Mouse (Mus musculus): ENCODE measurements around the gene Plch2. TPM values are rescaled to one million over a fixed set of nuclear protein-coding genes. Genes with fewer than 3 reads are reported as not detected.

Gene Plch2
- polyA plus RNA-seq, 1 experiment from 2014 or later: 4.2 TPM

DNA sequence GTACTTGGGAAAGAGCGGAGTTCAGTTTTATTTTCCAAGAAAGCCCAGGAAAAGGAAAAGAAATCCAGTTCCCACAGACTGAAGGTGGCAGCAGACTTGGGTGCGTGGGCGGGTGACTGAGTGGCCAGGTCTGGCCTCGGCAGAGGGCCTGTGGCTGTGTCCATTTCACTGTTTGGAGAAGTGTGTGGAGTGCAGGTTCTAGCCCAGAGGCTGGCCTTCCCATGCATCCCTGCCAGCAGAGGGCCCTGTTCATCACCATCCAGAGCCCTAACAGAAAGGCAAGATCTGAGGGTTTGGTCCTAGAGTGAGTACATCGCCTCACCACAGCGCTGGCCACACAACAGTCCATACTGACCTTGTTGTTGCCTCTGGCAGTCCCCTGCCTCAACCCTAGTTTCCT lies 12.6 kb upstream of the Plch2 start:
- Histone ChIP-seq H3K4me2 (no peak overlapping the region), H3K4me3 (replicated peaks) (no peak overlapping the region), H3K36me3 (replicated peaks) (peaks cover 57% of the 10 kb centered on the region), H3K27ac (no peak overlapping the region), H3K9ac (no peak overlapping the region), H3K4me1 (peaks cover 23% of the 10 kb centered on the region), H3K27me3 (no peaks in the 10 kb centered on the region), H3K9me3 (no peaks in the 10 kb centered on the region)
- WGBS: 84% methylated on average over 6 of the region's 6 CpGs
- no peak for ATAC-seq (ENCODE audit: low FRiP score)

- WGBS: 94% methylated on average over 20 of the region's 20 CpGs
Measured at GRCm38 (mm10) chr4:155068357-155068972, 11.9 kb upstream of the Plch2 start.

GRCm38 (mm10) chr4:155066834-155067522 lies 10.4 kb upstream of the Plch2 start, which contains the start of gene Pex10:
Gene Pex10 (plus strand): TSS chr4:155067016.
- Histone ChIP-seq H3K4me2 (peak within 1 kb of the TSS; percentile 71), H3K4me3 (replicated peaks) (peak within 1 kb of the TSS; percentile 55), H3K9me3 (no peaks in the 10 kb centered on the region), H3K27ac (peak within 1 kb of the TSS; percentile 77), H3K9ac (peak within 1 kb of the TSS; percentile 71), H3K4me1 (peaks cover 23% of the 10 kb centered on the region), H3K36me3 (replicated peaks) (peaks cover 40% of the 10 kb centered on the region), H3K27me3 (peaks cover 15% of the 10 kb centered on the region; the same call in 1 of the 2 replicates)
- ATAC-seq (ENCODE audit: low FRiP score): peak; percentile 94
- under 1% methylated on average over 48 of the region's 48 CpGs for WGBS

More at GRCm38 (mm10) chr4:155068357-155068972, 11.9 kb upstream of the Plch2 start:
- ATAC-seq (ENCODE audit: low FRiP score): no peak
- Histone ChIP-seq H3K27ac (no peak overlapping the region), H3K4me2 (peak overlapping the region; percentile 71; the same call in 1 of the 2 replicates), H3K4me3 (replicated peaks) (no peak overlapping the region), H3K9me3 (no peaks in the 10 kb centered on the region), H3K36me3 (replicated peaks) (peaks cover 50% of the 10 kb centered on the region), H3K4me1 (peaks cover 23% of the 10 kb centered on the region), H3K9ac (no peak overlapping the region), H3K27me3 (peaks cover 3% of the 10 kb centered on the region; the same call in 1 of the 2 replicates)

DNA sequence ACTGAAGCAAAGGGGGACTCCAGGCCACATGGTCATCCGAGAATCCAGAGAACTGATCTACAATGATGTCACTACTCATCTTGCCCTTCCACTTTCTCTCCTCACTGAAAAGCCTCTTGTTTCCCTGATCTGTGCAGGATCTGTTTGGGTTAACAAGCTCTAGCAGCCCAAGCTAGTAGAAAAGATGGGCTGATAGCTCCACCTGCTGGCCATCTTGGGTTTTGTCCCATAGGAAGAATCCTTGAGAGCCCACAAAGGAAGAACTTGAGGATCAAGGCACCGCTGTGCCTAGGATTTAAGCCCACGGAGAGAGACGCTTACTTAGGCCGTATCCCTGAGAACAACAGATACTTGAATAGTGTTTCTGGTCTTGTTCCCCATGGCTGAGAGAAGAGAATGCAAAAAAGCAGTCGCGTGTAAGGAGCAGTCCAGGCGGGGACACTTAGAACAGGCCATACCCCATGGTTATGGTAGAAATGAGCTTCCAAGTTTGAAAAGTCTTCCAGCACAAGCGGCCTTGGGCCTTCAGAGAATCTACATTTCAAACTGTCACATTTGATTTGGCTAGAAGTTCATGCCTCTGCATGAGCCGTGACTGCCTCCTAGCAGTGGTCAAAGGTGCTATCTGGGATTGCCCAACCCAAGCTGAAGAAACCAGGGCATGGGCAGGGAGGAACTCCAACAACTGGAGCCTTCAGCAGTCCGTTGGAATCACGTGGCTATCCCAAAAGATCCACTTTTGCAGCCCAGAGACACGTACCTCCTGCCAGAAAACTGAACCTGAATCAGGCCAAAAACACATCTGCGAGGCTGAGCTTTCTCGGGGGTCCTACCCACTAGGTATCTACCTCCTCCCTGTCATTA lies 9.6 kb upstream of the Plch2 start:
- Histone ChIP-seq H3K27ac (peak overlapping the region; percentile 77), H3K9ac (no peak overlapping the region), H3K36me3 (replicated peaks) (peaks cover 32% of the 10 kb centered on the region), H3K27me3 (peaks cover 16% of the 10 kb centered on the region; the same call in 1 of the 2 replicates), H3K4me3 (replicated peaks) (peak overlapping the region; percentile 55), H3K4me2 (peak overlapping the region; percentile 71), H3K9me3 (no peaks in the 10 kb centered on the region), H3K4me1 (peaks cover 27% of the 10 kb centered on the region)
- WGBS: 4% methylated on average over 15 of the region's 15 CpGs
- ATAC-seq (ENCODE audit: low FRiP score): peak; percentile 66

- ATAC-seq (ENCODE audit: low FRiP score): no peak
- Histone ChIP-seq H3K4me2 (no peak overlapping the region), H3K27ac (no peak overlapping the region), H3K9ac (no peak overlapping the region), H3K36me3 (replicated peaks) (peaks cover 15% of the 10 kb centered on the region), H3K4me1 (peaks cover 29% of the 10 kb centered on the region), H3K9me3 (no peaks in the 10 kb centered on the region), H3K27me3 (peaks cover 16% of the 10 kb centered on the region; the same call in 1 of the 2 replicates), H3K4me3 (replicated peaks) (no peak overlapping the region)
- WGBS: 61% methylated on average over 2 of the region's 2 CpGs
Measured at GRCm38 (mm10) chr4:155064474-155064873, 7.9 kb upstream of the Plch2 start.

DNA sequence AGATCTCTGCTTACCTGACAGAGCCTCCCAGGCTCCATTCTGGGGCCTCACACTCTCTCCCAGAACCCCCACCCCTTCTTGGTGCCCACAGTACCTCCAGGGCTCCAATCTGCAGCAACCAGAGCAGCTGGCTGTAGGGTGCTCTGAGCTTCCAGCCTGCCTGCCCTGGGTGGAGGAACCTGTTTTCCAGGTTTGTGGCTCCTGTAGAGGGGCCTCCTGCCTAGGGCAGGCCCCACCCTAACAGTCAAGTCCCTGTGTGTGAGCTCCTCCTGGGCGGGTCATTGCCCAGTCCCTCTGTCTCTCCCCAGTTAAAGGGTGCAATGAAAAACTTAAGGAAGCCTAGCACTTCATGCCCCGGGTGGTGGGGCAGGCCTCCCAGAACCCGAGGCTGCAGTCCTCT lies 7.3 kb upstream of the Plch2 start:
- peaks cover 35% of the 10 kb centered on the region for H3K4me1 ChIP-seq
- no peak overlapping the region for H3K4me3 ChIP-seq (replicated peaks)
- 53% methylated on average over 3 of the region's 3 CpGs for WGBS
- no peaks in the 10 kb centered on the region for H3K9me3 ChIP-seq
- no peak overlapping the region for H3K9ac ChIP-seq
- no peak for ATAC-seq (ENCODE audit: low FRiP score)
- H3K4me2 ChIP-seq: no peak overlapping the region
- peaks cover 9% of the 10 kb centered on the region for H3K36me3 ChIP-seq (replicated peaks)
- H3K27me3 ChIP-seq: peaks cover 16% of the 10 kb centered on the region; the same call in 1 of the 2 replicates
- H3K27ac ChIP-seq: 0 out of 2 replicates have a peak overlapping the region, but pooled peaks have one; percentile 8

GRCm38 (mm10) chr4:155058325-155058724 lies 1.7 kb upstream of the Plch2 start:
- no peak overlapping the region for H3K27ac ChIP-seq
- WGBS: 33% methylated on average over 10 of the region's 10 CpGs

DNA sequence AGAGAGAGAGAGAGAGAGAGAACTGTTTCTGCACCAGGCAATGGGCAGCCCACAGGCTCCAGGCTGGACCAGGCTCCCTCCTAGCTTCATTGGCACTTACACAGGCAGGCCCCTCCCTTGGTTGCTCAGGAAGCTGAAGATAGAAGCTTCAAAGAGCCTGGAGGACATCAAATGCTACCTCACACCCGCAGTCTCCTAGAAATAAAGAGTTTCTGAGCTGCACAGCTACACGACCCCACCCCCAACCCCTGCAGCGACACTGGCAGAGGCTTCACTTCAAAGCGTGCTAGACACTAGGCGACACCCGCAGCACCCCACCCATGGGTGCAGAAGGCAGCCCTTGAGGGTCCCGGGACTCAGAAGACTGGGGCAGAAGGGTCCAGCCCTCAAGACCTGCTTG lies 6.5 kb downstream of the Plch2 start:
- Histone ChIP-seq H3K36me3 (replicated peaks) (no peaks in the 10 kb centered on the region), H3K4me2 (no peak overlapping the region), H3K9me3 (no peaks in the 10 kb centered on the region), H3K4me1 (peaks cover 15% of the 10 kb centered on the region; the same call in 1 of the 2 replicates), H3K27ac (no peak overlapping the region), H3K4me3 (replicated peaks) (no peak overlapping the region), H3K27me3 (peaks cover 32% of the 10 kb centered on the region), H3K9ac (no peak overlapping the region)
- WGBS: 86% methylated on average over 7 of the region's 7 CpGs
- ATAC-seq (ENCODE audit: low FRiP score): no peak

More at GRCm38 (mm10) chr4:155058325-155058724, 1.7 kb upstream of the Plch2 start:
- Histone ChIP-seq H3K27me3 (peaks cover 30% of the 10 kb centered on the region), H3K4me2 (no peak overlapping the region), H3K4me1 (peaks cover 34% of the 10 kb centered on the region), H3K4me3 (replicated peaks) (no peak overlapping the region), H3K36me3 (replicated peaks) (no peaks in the 10 kb centered on the region), H3K9me3 (no peaks in the 10 kb centered on the region), H3K9ac (no peak overlapping the region)
- no peak for ATAC-seq (ENCODE audit: low FRiP score)

DNA sequence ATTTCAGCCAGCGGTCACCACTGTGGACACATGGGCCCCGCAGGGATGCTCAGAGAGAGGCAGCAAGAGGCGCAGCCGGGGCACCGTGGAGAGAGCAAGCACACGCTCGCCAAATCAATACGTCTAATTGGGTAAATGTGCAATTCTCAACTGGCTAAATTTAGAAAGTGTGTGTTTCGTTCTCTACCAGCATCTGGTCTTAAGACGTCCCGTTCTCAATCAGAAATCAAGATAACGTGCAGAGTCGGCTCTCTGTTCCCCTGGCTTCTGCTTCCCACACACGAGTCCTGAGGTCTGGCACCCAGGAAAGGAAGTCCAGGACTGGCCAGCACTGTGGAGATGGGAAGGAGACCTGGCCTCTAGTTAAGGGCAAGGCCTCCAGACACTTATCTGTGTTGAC lies 9.9 kb downstream of the Plch2 start:
- Histone ChIP-seq H3K36me3 (replicated peaks) (no peaks in the 10 kb centered on the region), H3K4me1 (peaks cover 12% of the 10 kb centered on the region), H3K4me3 (replicated peaks) (no peak overlapping the region), H3K4me2 (no peak overlapping the region), H3K9ac (no peak overlapping the region), H3K27me3 (peaks cover 59% of the 10 kb centered on the region), H3K9me3 (no peaks in the 10 kb centered on the region), H3K27ac (no peak overlapping the region)
- no peak for ATAC-seq (ENCODE audit: low FRiP score)
- 89% methylated on average over 14 of the region's 14 CpGs for WGBS

DNA sequence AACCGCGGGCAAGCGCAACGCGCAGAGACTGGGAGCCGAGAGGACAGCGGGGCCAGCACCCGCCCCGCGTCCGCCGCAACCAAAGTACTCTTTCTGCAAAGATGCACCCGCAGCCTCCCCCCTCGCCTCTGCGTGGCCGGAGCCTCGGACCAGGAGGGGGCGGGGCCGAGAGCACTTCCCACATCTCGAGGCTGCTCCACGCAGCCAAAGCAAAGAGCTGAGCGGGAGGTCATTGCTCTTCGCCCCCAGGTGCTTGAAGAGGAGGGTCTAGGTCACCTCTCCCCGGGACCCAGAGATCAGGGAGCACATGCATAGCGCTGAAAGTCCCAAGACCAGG lies 13.3 kb downstream of the Plch2 start:
- Histone ChIP-seq H3K9ac (peak overlapping the region; percentile 48), H3K4me3 (replicated peaks) (peak overlapping the region; percentile 45), H3K36me3 (replicated peaks) (no peaks in the 10 kb centered on the region), H3K27me3 (peaks cover 76% of the 10 kb centered on the region), H3K4me1 (peaks cover 29% of the 10 kb centered on the region), H3K27ac (no peak overlapping the region), H3K9me3 (no peaks in the 10 kb centered on the region), H3K4me2 (peak overlapping the region; percentile 69)
- 2% methylated on average over 24 of the region's 25 CpGs for WGBS
- ATAC-seq (ENCODE audit: low FRiP score): 0 out of 2 replicates have a peak, but pooled peaks have one; percentile 43

- H3K27me3 ChIP-seq: peaks cover 78% of the 10 kb centered on the region
- peaks cover 29% of the 10 kb centered on the region for H3K4me1 ChIP-seq
- H3K4me3 ChIP-seq (replicated peaks): peak overlapping the region; percentile 45
- no peak overlapping the region for H3K27ac ChIP-seq
- peak overlapping the region; percentile 48 for H3K9ac ChIP-seq
- no peaks in the 10 kb centered on the region for H3K9me3 ChIP-seq
- 2% methylated on average over 62 of the region's 65 CpGs for WGBS
- peak overlapping the region; percentile 69 for H3K4me2 ChIP-seq
- ATAC-seq (ENCODE audit: low FRiP score): 0 out of 2 replicates have a peak, but pooled peaks have one; percentile 13
- H3K36me3 ChIP-seq (replicated peaks): no peaks in the 10 kb centered on the region
Measured at GRCm38 (mm10) chr4:155042606-155043288, 13.8 kb downstream of the Plch2 start.
